Mouse (Mus musculus) embryonic facial prominence, embryonic 15.5 days (tissue): ENCODE results near the gene Chn2. TPM values are rescaled to one million over a fixed set of nuclear protein-coding genes. Genes with fewer than 3 reads are reported as not detected.

Experiments used
- ATAC-seq: fragments of 200-750 bp; cut with Nextera tagmentation; 2 replicates; pipeline ENCODE4 v1.8.0; 2017; ENCODE audit warnings: low read depth, moderate TSS enrichment; ENCODE audit not compliant: insufficient number of reproducible peaks, low FRiP score, low TSS enrichment
- H3K27ac ChIP-seq: fragments of 300-500 bp; sonication (generic); replicated peaks from 2 replicates; pipeline ENCODE4 v1.5.1; 2015; ENCODE audit warnings: mild to moderate bottlenecking, inconsistent platforms
- H3K27me3 ChIP-seq: fragments of 300-500 bp; sonication (generic); 2 replicates; pipeline ENCODE4 v1.6.1; 2015; ENCODE audit warnings: inconsistent platforms
- H3K36me3 ChIP-seq: fragments of 300-500 bp; sonication (generic); 2 replicates; pipeline ENCODE4 v1.6.1; 2015; ENCODE audit warnings: mild to moderate bottlenecking, inconsistent platforms
- H3K4me1 ChIP-seq: fragments of 300-500 bp; sonication (generic); 2 replicates; pipeline ENCODE4 v1.6.1; 2015; ENCODE audit warnings: inconsistent platforms
- H3K4me2 ChIP-seq: fragments of 300-500 bp; sonication (generic); replicated peaks from 2 replicates; pipeline ENCODE4 v1.6.1; 2015; ENCODE audit warnings: mild to moderate bottlenecking, inconsistent platforms
- H3K4me3 ChIP-seq: fragments of 300-500 bp; sonication (generic); replicated peaks from 2 replicates; pipeline ENCODE4 v1.5.1; 2015; ENCODE audit warnings: mild to moderate bottlenecking, inconsistent platforms
- H3K9ac ChIP-seq: fragments of 300-500 bp; sonication (generic); 2 replicates; pipeline ENCODE4 v1.6.1; 2015; ENCODE audit warnings: inconsistent platforms
- H3K9me3 ChIP-seq: fragments of 300-500 bp; sonication (generic); replicated peaks from 2 replicates; pipeline ENCODE4 v1.6.1; 2016; ENCODE audit warnings: inconsistent platforms
- WGBS: fragments of 180-500 bp; shearing (Covaris S2); methylation state at CpG from one replicate; pipeline ENCODE4 v1.1.7; 2015; 5-methylcytosine and 5-hydroxymethylcytosine counted together
- polyA plus RNA-seq: library from polyadenylated mRNA; unstranded; fragments of >200 nt; fragmentation: Nextera tagmentation; extraction: Ambion mirVana; gene quantifications from 2 replicates; pipeline ENCODE4 v1.2.1, GENCODE M21; 2015

The Chn2 gene
- polyA plus RNA-seq, 1 experiment from 2014 or later: 12.2 TPM

GRCm38 (mm10) chr6:54076625-54077024 lies 37.3 kb downstream of the Chn2 start:
- Histone ChIP-seq H3K4me2 (no peak overlapping the region), H3K36me3 (no peaks in the 10 kb centered on the region), H3K27ac (no peak overlapping the region), H3K9me3 (no peaks in the 10 kb centered on the region), H3K9ac (no peak overlapping the region), H3K4me3 (no peak overlapping the region), H3K4me1 (no peaks in the 10 kb centered on the region), H3K27me3 (no peaks in the 10 kb centered on the region)
- WGBS: 81% methylated on average over 5 of the region's 5 CpGs
- no peak for ATAC-seq

GRCm38 (mm10) chr6:54078269-54078668 lies 38.9 kb downstream of the Chn2 start:
- 19% methylated on average over 2 of the region's 2 CpGs for WGBS
- Histone ChIP-seq H3K4me2 (no peak overlapping the region), H3K27ac (no peak overlapping the region), H3K36me3 (no peaks in the 10 kb centered on the region), H3K4me1 (no peaks in the 10 kb centered on the region), H3K9ac (no peak overlapping the region), H3K9me3 (no peaks in the 10 kb centered on the region), H3K4me3 (no peak overlapping the region), H3K27me3 (no peaks in the 10 kb centered on the region)
- no peak for ATAC-seq

GRCm38 (mm10) chr6:54079881-54080280 lies 40.5 kb downstream of the Chn2 start:
- H3K36me3 ChIP-seq: no peaks in the 10 kb centered on the region
- no peaks in the 10 kb centered on the region for H3K27me3 ChIP-seq
- no peak overlapping the region for H3K27ac ChIP-seq
- H3K4me3 ChIP-seq: no peak overlapping the region
- WGBS: 93% methylated on average over 2 of the region's 2 CpGs
- no peak for ATAC-seq
- H3K4me1 ChIP-seq: no peaks in the 10 kb centered on the region
- H3K4me2 ChIP-seq: no peak overlapping the region
- H3K9ac ChIP-seq: no peak overlapping the region
- no peaks in the 10 kb centered on the region for H3K9me3 ChIP-seq

GRCm38 (mm10) chr6:54080518-54081285 lies 41.3 kb downstream of the Chn2 start:
- H3K9me3 ChIP-seq: no peaks in the 10 kb centered on the region
- 86% methylated on average over 15 of the region's 15 CpGs for WGBS
- no peaks in the 10 kb centered on the region for H3K36me3 ChIP-seq
- no peak overlapping the region for H3K4me3 ChIP-seq
- no peak overlapping the region for H3K9ac ChIP-seq
- ATAC-seq: no peak
- no peaks in the 10 kb centered on the region for H3K4me1 ChIP-seq
- H3K4me2 ChIP-seq: no peak overlapping the region
- H3K27me3 ChIP-seq: no peaks in the 10 kb centered on the region
- H3K27ac ChIP-seq: no peak overlapping the region

- Histone ChIP-seq H3K27ac (no peak overlapping the region), H3K36me3 (no peaks in the 10 kb centered on the region), H3K27me3 (no peaks in the 10 kb centered on the region), H3K9ac (no peak overlapping the region), H3K4me2 (no peak overlapping the region), H3K4me1 (no peaks in the 10 kb centered on the region), H3K9me3 (no peaks in the 10 kb centered on the region), H3K4me3 (no peak overlapping the region)
- no peak for ATAC-seq
- 68% methylated on average over 2 of the region's 2 CpGs for WGBS
Measured at GRCm38 (mm10) chr6:54082576-54082975, 43.2 kb downstream of the Chn2 start.

GRCm38 (mm10) chr6:54084046-54084445 lies 44.7 kb downstream of the Chn2 start:
- WGBS: 68% methylated on average over 6 of the region's 6 CpGs
- no peaks in the 10 kb centered on the region for H3K36me3 ChIP-seq
- H3K27me3 ChIP-seq: no peaks in the 10 kb centered on the region
- no peaks in the 10 kb centered on the region for H3K4me1 ChIP-seq
- no peak overlapping the region for H3K27ac ChIP-seq
- no peak overlapping the region for H3K9ac ChIP-seq
- no peaks in the 10 kb centered on the region for H3K9me3 ChIP-seq
- no peak overlapping the region for H3K4me3 ChIP-seq
- H3K4me2 ChIP-seq: no peak overlapping the region
- no peak for ATAC-seq

- no peak overlapping the region for H3K4me2 ChIP-seq
- no peaks in the 10 kb centered on the region for H3K36me3 ChIP-seq
- no peak for ATAC-seq
- H3K9me3 ChIP-seq: no peaks in the 10 kb centered on the region
- no peak overlapping the region for H3K27ac ChIP-seq
- 70% methylated on average over 9 of the region's 9 CpGs for WGBS
- H3K4me3 ChIP-seq: no peak overlapping the region
- H3K27me3 ChIP-seq: no peaks in the 10 kb centered on the region
- no peak overlapping the region for H3K9ac ChIP-seq
- H3K4me1 ChIP-seq: no peaks in the 10 kb centered on the region; the same call in 1 of the 2 replicates
Measured at GRCm38 (mm10) chr6:54085009-54085408, 45.7 kb downstream of the Chn2 start.

GRCm38 (mm10) chr6:54088168-54088567 lies 48.8 kb downstream of the Chn2 start:
- Histone ChIP-seq H3K36me3 (no peaks in the 10 kb centered on the region), H3K9me3 (no peaks in the 10 kb centered on the region), H3K4me1 (peaks cover 5% of the 10 kb centered on the region; the same call in 1 of the 2 replicates), H3K9ac (no peak overlapping the region), H3K27me3 (no peaks in the 10 kb centered on the region), H3K27ac (no peak overlapping the region), H3K4me3 (no peak overlapping the region), H3K4me2 (no peak overlapping the region)
- ATAC-seq: no peak
- WGBS: 80% methylated on average over 4 of the region's 4 CpGs

- WGBS: 56% methylated on average over 3 of the region's 3 CpGs
- ATAC-seq: no peak
Measured at GRCm38 (mm10) chr6:54090822-54091221, 51.5 kb downstream of the Chn2 start.

GRCm38 (mm10) chr6:54092920-54093319 lies 53.6 kb downstream of the Chn2 start:
- peaks cover 5% of the 10 kb centered on the region; the same call in 1 of the 2 replicates for H3K4me1 ChIP-seq
- no peaks in the 10 kb centered on the region for H3K27me3 ChIP-seq
- H3K4me3 ChIP-seq: no peak overlapping the region
- H3K36me3 ChIP-seq: no peaks in the 10 kb centered on the region
- H3K9ac ChIP-seq: no peak overlapping the region
- ATAC-seq: no peak
- no peak overlapping the region for H3K27ac ChIP-seq
- no peak overlapping the region for H3K4me2 ChIP-seq
- no peaks in the 10 kb centered on the region for H3K9me3 ChIP-seq
- WGBS: 53% methylated on average over 3 of the region's 3 CpGs

More at GRCm38 (mm10) chr6:54090822-54091221, 51.5 kb downstream of the Chn2 start:
- Histone ChIP-seq H3K27ac (no peak overlapping the region), H3K9me3 (no peaks in the 10 kb centered on the region), H3K4me1 (peaks cover 5% of the 10 kb centered on the region; the same call in 1 of the 2 replicates), H3K27me3 (no peaks in the 10 kb centered on the region), H3K4me3 (no peak overlapping the region), H3K4me2 (no peak overlapping the region), H3K36me3 (no peaks in the 10 kb centered on the region), H3K9ac (no peak overlapping the region)

- H3K36me3 ChIP-seq: no peaks in the 10 kb centered on the region
- H3K9me3 ChIP-seq: no peaks in the 10 kb centered on the region
- ATAC-seq: no peak
- H3K27ac ChIP-seq: no peak overlapping the region
- no peaks in the 10 kb centered on the region for H3K4me1 ChIP-seq
- no peak overlapping the region for H3K4me2 ChIP-seq
- no peak overlapping the region for H3K4me3 ChIP-seq
- H3K9ac ChIP-seq: no peak overlapping the region
- no peaks in the 10 kb centered on the region for H3K27me3 ChIP-seq
- WGBS: 44% methylated on average over 6 of the region's 6 CpGs
Measured at GRCm38 (mm10) chr6:54096147-54096761, 56.9 kb downstream of the Chn2 start.
